Mouse (Mus musculus): Measurements from ENCODE around the gene St8sia1. TPM values are rescaled to one million over a fixed set of nuclear protein-coding genes. Genes with fewer than 3 reads are reported as not detected.
A peak's percentile ranks its signal among the peaks of the same experiment; 100 is the strongest.

St8sia1 gene
- total and polyA plus RNA-seq, 2 experiments from 2014 or later: 3.5 to 15.5 TPM

- TF ChIP-seq CTCF (IDR thresholded peaks at IDR 0.05; ENCODE audit: low read depth): no peak
- WGBS: 76% methylated on average over 6 of the region's 6 CpGs
Observed at GRCm38 (mm10) chr6:142810239-142810638, 154.0 kb downstream of the St8sia1 start.

GRCm38 (mm10) chr6:142809373-142810098 is 154.7 kb downstream of the St8sia1 start:
- no peaks in the 10 kb centered on the region for H3K4me1 ChIP-seq (ENCODE audit: insufficient read depth)
- H3K4me2 ChIP-seq (ENCODE audit: low read depth): no peak overlapping the region
- no peaks in the 10 kb centered on the region for H3K36me3 ChIP-seq (ENCODE audit: insufficient read depth)
- no peaks in the 10 kb centered on the region for H3K9me3 ChIP-seq (ENCODE audit: low read length)
- DNase-seq: no peak
- no peaks in the 10 kb centered on the region for H3K27me3 ChIP-seq (ENCODE audit: insufficient read depth, low read length)
- no peak overlapping the region for H3K27ac ChIP-seq (ENCODE audit: low read depth, low read length)
- H3K4me3 ChIP-seq (ENCODE audit: low read depth, low read length): no peak overlapping the region
- no peak for TF ChIP-seq CTCF (IDR thresholded peaks at IDR 0.05; ENCODE audit: low read depth)
- ATAC-seq: no peak
- H3K9ac ChIP-seq: no peak overlapping the region
- WGBS: 44% methylated on average over 6 of the region's 6 CpGs

More at GRCm38 (mm10) chr6:142810239-142810638, 154.0 kb downstream of the St8sia1 start:
- Histone ChIP-seq H3K36me3 (ENCODE audit: insufficient read depth) (no peaks in the 10 kb centered on the region), H3K9me3 (ENCODE audit: low read length) (no peaks in the 10 kb centered on the region), H3K4me2 (ENCODE audit: low read depth) (no peak overlapping the region), H3K27me3 (ENCODE audit: insufficient read depth, low read length) (no peaks in the 10 kb centered on the region), H3K27ac (ENCODE audit: low read depth, low read length) (no peak overlapping the region), H3K9ac (no peak overlapping the region), H3K4me3 (ENCODE audit: low read depth, low read length) (no peak overlapping the region), H3K4me1 (ENCODE audit: insufficient read depth) (no peaks in the 10 kb centered on the region)
- DNase-seq (no peak), ATAC-seq (no peak)

- H3K9ac ChIP-seq: no peak overlapping the region
Observed at GRCm38 (mm10) chr6:142806326-142806725, 157.9 kb downstream of the St8sia1 start.

GRCm38 (mm10) chr6:142804402-142804801 is 159.8 kb downstream of the St8sia1 start, which contains the start of gene Sult6b2:
Gene Sult6b2 (minus strand): TSS chr6:142804502.
- H3K27ac ChIP-seq (ENCODE audit: low read depth, low read length): no peak within 1 kb of the TSS
- H3K9me3 ChIP-seq (ENCODE audit: low read length): no peaks in the 10 kb centered on the region
- DNase-seq (no peak), ATAC-seq (no peak)
- H3K4me2 ChIP-seq (ENCODE audit: low read depth): no peak within 1 kb of the TSS
- H3K36me3 ChIP-seq (ENCODE audit: insufficient read depth): no peaks in the 10 kb centered on the region
- no peak for TF ChIP-seq CTCF (IDR thresholded peaks at IDR 0.05; ENCODE audit: low read depth)
- no peaks in the 10 kb centered on the region for H3K27me3 ChIP-seq (ENCODE audit: insufficient read depth, low read length)
- no peak within 1 kb of the TSS for H3K4me3 ChIP-seq (ENCODE audit: low read depth, low read length)
- H3K4me1 ChIP-seq (ENCODE audit: insufficient read depth): 0 out of 2 replicates have a peak, but pooled peaks cover 3% of the 10 kb centered on the region
- no peak within 1 kb of the TSS for H3K9ac ChIP-seq

More at GRCm38 (mm10) chr6:142806326-142806725, 157.9 kb downstream of the St8sia1 start:
- TF ChIP-seq CTCF (IDR thresholded peaks at IDR 0.05; ENCODE audit: low read depth): no peak
- H3K4me1 ChIP-seq (ENCODE audit: insufficient read depth): 0 out of 2 replicates have a peak, but pooled peaks cover 3% of the 10 kb centered on the region
- DNase-seq (no peak), ATAC-seq (no peak)
- H3K9me3 ChIP-seq (ENCODE audit: low read length): no peaks in the 10 kb centered on the region
- no peak overlapping the region for H3K4me2 ChIP-seq (ENCODE audit: low read depth)
- no peak overlapping the region for H3K27ac ChIP-seq (ENCODE audit: low read depth, low read length)
- no peak overlapping the region for H3K4me3 ChIP-seq (ENCODE audit: low read depth, low read length)
- H3K27me3 ChIP-seq (ENCODE audit: insufficient read depth, low read length): no peaks in the 10 kb centered on the region
- 93% methylated on average over 4 of the region's 4 CpGs for WGBS
- no peaks in the 10 kb centered on the region for H3K36me3 ChIP-seq (ENCODE audit: insufficient read depth)

GRCm38 (mm10) chr6:142802617-142803525 is 161.4 kb downstream of the St8sia1 start:
- no peak overlapping the region for H3K4me3 ChIP-seq (ENCODE audit: low read depth, low read length)
- 61% methylated on average over 11 of the region's 11 CpGs for WGBS
- no peaks in the 10 kb centered on the region for H3K9me3 ChIP-seq (ENCODE audit: low read length)
- no peak for ATAC-seq
- H3K9ac ChIP-seq: no peak overlapping the region
- H3K4me2 ChIP-seq (ENCODE audit: low read depth): no peak overlapping the region
- no peaks in the 10 kb centered on the region for H3K36me3 ChIP-seq (ENCODE audit: insufficient read depth)
- no peak for DNase-seq
- TF ChIP-seq CTCF (IDR thresholded peaks at IDR 0.05; ENCODE audit: low read depth): no peak
- no peaks in the 10 kb centered on the region for H3K27me3 ChIP-seq (ENCODE audit: insufficient read depth, low read length)
- H3K4me1 ChIP-seq (ENCODE audit: insufficient read depth): 0 out of 2 replicates have a peak, but pooled peaks cover 3% of the 10 kb centered on the region
- no peak overlapping the region for H3K27ac ChIP-seq (ENCODE audit: low read depth, low read length)

- TF ChIP-seq CTCF (IDR thresholded peaks at IDR 0.05; ENCODE audit: low read depth): no peak
- Histone ChIP-seq H3K27ac (ENCODE audit: low read depth, low read length) (no peak overlapping the region), H3K4me3 (ENCODE audit: low read depth, low read length) (no peak overlapping the region), H3K36me3 (ENCODE audit: insufficient read depth) (no peaks in the 10 kb centered on the region), H3K4me1 (ENCODE audit: insufficient read depth) (0 out of 2 replicates have a peak, but pooled peaks cover 3% of the 10 kb centered on the region), H3K9me3 (ENCODE audit: low read length) (no peaks in the 10 kb centered on the region), H3K4me2 (ENCODE audit: low read depth) (no peak overlapping the region), H3K9ac (no peak overlapping the region), H3K27me3 (ENCODE audit: insufficient read depth, low read length) (no peaks in the 10 kb centered on the region)
- peak; percentile 56; the same call in 1 of the 2 replicates for ATAC-seq
- DNase-seq: no peak
- WGBS: 35% methylated on average over 5 of the region's 5 CpGs
Observed at GRCm38 (mm10) chr6:142801687-142802086, 162.6 kb downstream of the St8sia1 start.

Measured in forebrain, postnatal 0 days (tissue).